Mouse (Mus musculus): ENCODE measurements around the gene Nckap5. TPM values are rescaled to one million over a fixed set of nuclear protein-coding genes. Genes with fewer than 3 reads are reported as not detected.

Gene Nckap5
- total and polyA plus RNA-seq, 3 experiments: not detected

- no peaks in the 10 kb centered on the region for H3K9me3 ChIP-seq (replicated peaks; ENCODE audit: insufficient read depth, low read length)
- H3K36me3 ChIP-seq (ENCODE audit: control insufficient read depth in 1 of 2, insufficient read depth in 2 of 2, low read length in 2 of 2): no peaks in the 10 kb centered on the region
- no peaks in the 10 kb centered on the region for H3K4me1 ChIP-seq (ENCODE audit: control insufficient read depth in 1 of 2, insufficient read depth in 2 of 2, low read length in 2 of 2)
- H3K4me3 ChIP-seq (ENCODE audit: control insufficient read depth in 1 of 2, insufficient read depth in 1 of 2, low read depth in 2 of 2, low read length in 2 of 2): no peak overlapping the region
- no peaks in the 10 kb centered on the region for H3K79me2 ChIP-seq (ENCODE audit: control insufficient read depth, insufficient read depth, low read length, poor library complexity)
- DNase-seq (ENCODE audit: low read depth, low spot score): no peak
- H3K9ac ChIP-seq (ENCODE audit: control insufficient read depth, low read depth, low read length, poor library complexity, severe bottlenecking): no peak overlapping the region
- H3K27ac ChIP-seq (ENCODE audit: control insufficient read depth, low read depth, low read length): no peak overlapping the region
- H3K27me3 ChIP-seq (ENCODE audit: control insufficient read depth in 1 of 2, insufficient read depth in 2 of 2, low read length in 2 of 2): no peaks in the 10 kb centered on the region
- no peak for TF ChIP-seq GATA1 (IDR thresholded peaks at IDR 0.05; ENCODE audit: low read depth, low read length)
- no peak for TF ChIP-seq EP300 (IDR thresholded peaks at IDR 0.05; ENCODE audit: low read depth in 1 of 2, low read length in 2 of 2)
- no peak for TF ChIP-seq ZC3H11A (IDR thresholded peaks at IDR 0.05; ENCODE audit: low read depth, low read length)
- no peak for TF ChIP-seq CHD1 (IDR thresholded peaks at IDR 0.05; ENCODE audit: low read depth, low read length)
- no peak for TF ChIP-seq MAFK (IDR thresholded peaks at IDR 0.05; ENCODE audit: borderline replicate concordance, low read depth, low read length)
- no peak for TF ChIP-seq BHLHE40 (IDR thresholded peaks at IDR 0.05; ENCODE audit: borderline replicate concordance, low read depth, low read length)
- no peak for TF ChIP-seq POLR2A (IDR thresholded peaks at IDR 0.05; ENCODE audit: control insufficient read depth in 1 of 2, insufficient read depth in 1 of 2, low read depth in 1 of 2, low read length in 2 of 2, poor library complexity in 1 of 2)
- no peak for TF ChIP-seq UBTF (IDR thresholded peaks at IDR 0.05; ENCODE audit: borderline replicate concordance, insufficient read depth, low read depth, low read length)
Measured at GRCm38 (mm10) chr1:126829031-126829430, 1.6 kb downstream of the Nckap5 start.

DNA sequence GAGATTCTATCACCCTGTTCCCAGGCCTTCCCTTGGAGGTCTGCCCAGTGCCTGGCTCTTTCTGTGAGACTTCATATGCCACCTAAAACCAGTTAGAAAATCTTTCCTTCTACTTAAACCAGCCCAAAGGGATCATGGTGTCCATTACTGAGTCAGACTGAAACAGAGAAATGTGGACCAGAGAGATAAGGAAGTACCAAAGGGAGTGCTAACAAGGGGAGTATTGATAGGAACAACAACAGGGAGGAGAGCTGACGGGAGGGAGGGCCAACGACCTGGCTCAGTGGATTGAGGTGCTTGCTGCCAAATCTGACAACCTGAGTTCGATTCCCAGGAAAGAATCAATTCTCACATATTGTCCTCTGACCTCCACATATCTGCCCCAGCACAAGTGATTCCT, 5.8 kb downstream of the Nckap5 start:
- H3K4me3 ChIP-seq (ENCODE audit: control insufficient read depth in 1 of 2, insufficient read depth in 1 of 2, low read depth in 2 of 2, low read length in 2 of 2): no peak overlapping the region
- H3K4me1 ChIP-seq (ENCODE audit: control insufficient read depth in 1 of 2, insufficient read depth in 2 of 2, low read length in 2 of 2): no peaks in the 10 kb centered on the region
- H3K36me3 ChIP-seq (ENCODE audit: control insufficient read depth in 1 of 2, insufficient read depth in 2 of 2, low read length in 2 of 2): no peaks in the 10 kb centered on the region
- TF ChIP-seq RCOR1 (IDR thresholded peaks at IDR 0.05; ENCODE audit: low read depth, low read length): no peak
- no peak for TF ChIP-seq EP300 (IDR thresholded peaks at IDR 0.05; ENCODE audit: low read depth in 1 of 2, low read length in 2 of 2)
- TF ChIP-seq ZC3H11A (IDR thresholded peaks at IDR 0.05; ENCODE audit: low read depth, low read length): no peak
- no peak for TF ChIP-seq ELF1 (IDR thresholded peaks at IDR 0.05; ENCODE audit: low read depth, low read length)
- no peak for TF ChIP-seq GABPA (IDR thresholded peaks at IDR 0.05; ENCODE audit: low read depth, low read length)
- TF ChIP-seq CHD1 (IDR thresholded peaks at IDR 0.05; ENCODE audit: low read depth, low read length): no peak
- TF ChIP-seq ETS1 (IDR thresholded peaks at IDR 0.05; ENCODE audit: low read depth, low read length): no peak
- TF ChIP-seq ZKSCAN1 (IDR thresholded peaks at IDR 0.05; ENCODE audit: low read depth, low read length): no peak
- TF ChIP-seq SMC3 (IDR thresholded peaks at IDR 0.05; ENCODE audit: low read depth, low read length): no peak
- TF ChIP-seq GATA1 (IDR thresholded peaks at IDR 0.05; ENCODE audit: low read depth, low read length): no peak
- no peak for TF ChIP-seq USF2 (IDR thresholded peaks at IDR 0.05; ENCODE audit: borderline replicate concordance in 1 of 2, insufficient read depth in 1 of 2, low read depth in 1 of 2, low read length in 2 of 2)
- H3K9ac ChIP-seq (ENCODE audit: control insufficient read depth, low read depth, low read length, poor library complexity, severe bottlenecking): no peak overlapping the region
- H3K79me2 ChIP-seq (ENCODE audit: control insufficient read depth, insufficient read depth, low read length, poor library complexity): no peaks in the 10 kb centered on the region
- H3K27ac ChIP-seq (ENCODE audit: control insufficient read depth, low read depth, low read length): no peak overlapping the region
- no peaks in the 10 kb centered on the region for H3K9me3 ChIP-seq (replicated peaks; ENCODE audit: insufficient read depth, low read length)
- DNase-seq (ENCODE audit: low read depth, low spot score): no peak
- H3K27me3 ChIP-seq (ENCODE audit: control insufficient read depth in 1 of 2, insufficient read depth in 2 of 2, low read length in 2 of 2): no peaks in the 10 kb centered on the region

Data from MEL (cell line).